Mouse (Mus musculus): ENCODE measurements at regions not wholly inside any gene's neighbourhood (a gene's known extent, or its start where the extent isn't known, plus 50 kb on each side); places are given as distances from the start of the nearest gene placed in this dataset.

- no peak for TF ChIP-seq CTCF (IDR thresholded peaks at IDR 0.05; ENCODE audit: control insufficient read depth, insufficient read depth, insufficient read length)
- no peak for TF ChIP-seq USF1 (IDR thresholded peaks at IDR 0.05; ENCODE audit: low read depth)
Observed at GRCm38 (mm10) chr6:73379825-73380224, 89.6 kb downstream of the 4931417E11Rik start.

All from C2C12 (cell line).